Mouse (Mus musculus) heart, embryonic 15.5 days (tissue): ENCODE measurements at regions not wholly inside any gene's neighbourhood (a gene's known extent, or its start where the extent isn't known, plus 50 kb on each side); places are given as distances from the start of the nearest gene placed in this dataset.

ENCODE experiments used
- ATAC-seq: fragments of 200-750 bp; cut with Nextera tagmentation; replicated peaks from 2 replicates; pipeline ENCODE4 v1.8.0; 2017; ENCODE audit warnings: low read depth, moderate TSS enrichment; ENCODE audit not compliant: insufficient number of reproducible peaks, insufficient read depth, low FRiP score
- H3K27ac ChIP-seq: fragments of 300-500 bp; sonication (generic); 2 replicates; pipeline ENCODE4 v1.5.1; 2015; ENCODE audit warnings: mild to moderate bottlenecking, inconsistent platforms
- H3K27me3 ChIP-seq: fragments of 300-500 bp; sonication (generic); 2 replicates; pipeline ENCODE4 v1.6.1; 2015; ENCODE audit warnings: inconsistent platforms
- H3K36me3 ChIP-seq: fragments of 300-500 bp; sonication (generic); 2 replicates; pipeline ENCODE4 v1.6.1; 2015; ENCODE audit warnings: mild to moderate bottlenecking, inconsistent platforms
- H3K4me1 ChIP-seq: fragments of 300-500 bp; sonication (generic); replicated peaks from 2 replicates; pipeline ENCODE4 v1.6.1; 2015; ENCODE audit warnings: inconsistent platforms
- H3K4me2 ChIP-seq: fragments of 300-500 bp; sonication (generic); 2 replicates; pipeline ENCODE4 v1.6.1; 2015; ENCODE audit warnings: inconsistent platforms, mild to moderate bottlenecking, moderate library complexity
- H3K4me3 ChIP-seq: fragments of 300-500 bp; sonication (generic); 2 replicates; pipeline ENCODE4 v1.5.1; 2015; ENCODE audit warnings: mild to moderate bottlenecking, inconsistent platforms
- H3K9ac ChIP-seq: fragments of 300-500 bp; sonication (generic); 2 replicates; pipeline ENCODE4 v1.6.1; 2015; ENCODE audit warnings: mild to moderate bottlenecking, inconsistent platforms
- H3K9me3 ChIP-seq: fragments of 300-500 bp; sonication (generic); replicated peaks from 2 replicates; pipeline ENCODE4 v1.6.1; 2016; ENCODE audit warnings: inconsistent platforms
- WGBS: fragments of 180-500 bp; shearing (Covaris S2); methylation state at CpG from one replicate; pipeline ENCODE4 v1.1.7; 2015; ENCODE audit warnings: mixed read lengths; 5-methylcytosine and 5-hydroxymethylcytosine counted together

GRCm38 (mm10) chr3:15212357-15212756 is 119.7 kb downstream of the Gm9733 start:
- Histone ChIP-seq H3K4me3 (no peak overlapping the region), H3K9ac (no peak overlapping the region), H3K4me2 (no peak overlapping the region), H3K9me3 (no peaks in the 10 kb centered on the region), H3K4me1 (no peaks in the 10 kb centered on the region), H3K36me3 (no peaks in the 10 kb centered on the region), H3K27ac (no peak overlapping the region), H3K27me3 (no peaks in the 10 kb centered on the region)
- no peak for ATAC-seq
- WGBS, result 83% methylated on average over 3 of the region's 3 CpGs

DNA sequence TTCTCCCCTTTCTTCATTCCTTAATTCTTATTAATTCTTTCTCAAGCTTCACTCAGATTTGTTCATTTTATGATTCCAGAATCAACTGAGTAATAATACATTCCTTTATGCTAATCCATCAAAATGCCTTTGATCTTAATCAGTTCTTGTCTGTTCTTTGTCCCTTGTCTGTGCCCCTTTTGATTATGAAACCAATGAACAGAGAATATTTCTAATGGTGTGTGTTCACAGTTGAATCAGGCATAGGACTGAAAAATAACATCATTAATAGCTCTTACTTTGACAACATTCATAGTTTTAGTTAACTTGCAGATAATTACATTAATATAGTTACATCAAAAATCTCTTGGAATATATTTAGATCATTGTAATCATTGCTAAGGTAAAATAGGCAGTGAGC is 114.5 kb downstream of the Gm9733 start:
- Histone ChIP-seq H3K4me3 (no peak overlapping the region), H3K27me3 (no peaks in the 10 kb centered on the region), H3K9ac (no peak overlapping the region), H3K9me3 (no peaks in the 10 kb centered on the region), H3K36me3 (no peaks in the 10 kb centered on the region), H3K27ac (no peak overlapping the region), H3K4me2 (no peak overlapping the region), H3K4me1 (no peaks in the 10 kb centered on the region)
- ATAC-seq, result no peak

- no peak overlapping the region for H3K4me3 ChIP-seq
- no peaks in the 10 kb centered on the region for H3K9me3 ChIP-seq
- no peaks in the 10 kb centered on the region for H3K36me3 ChIP-seq
- H3K9ac ChIP-seq, result no peak overlapping the region
- no peaks in the 10 kb centered on the region for H3K27me3 ChIP-seq
- no peak for ATAC-seq
- H3K4me1 ChIP-seq, result no peaks in the 10 kb centered on the region
- no peak overlapping the region for H3K27ac ChIP-seq
- WGBS, result 67% methylated on average over 2 of the region's 2 CpGs
- no peak overlapping the region for H3K4me2 ChIP-seq
Observed at GRCm38 (mm10) chr3:15219275-15219674, 112.8 kb downstream of the Gm9733 start.

- Histone ChIP-seq H3K27ac (no peak overlapping the region), H3K36me3 (no peaks in the 10 kb centered on the region), H3K4me1 (no peaks in the 10 kb centered on the region), H3K4me2 (no peak overlapping the region), H3K27me3 (no peaks in the 10 kb centered on the region), H3K9ac (no peak overlapping the region), H3K4me3 (no peak overlapping the region), H3K9me3 (no peaks in the 10 kb centered on the region)
- 82% methylated on average over 6 of the region's 6 CpGs for WGBS
- ATAC-seq, result no peak
Observed at GRCm38 (mm10) chr3:15223266-15223665, 108.8 kb downstream of the Gm9733 start.

- no peak for ATAC-seq
- no peaks in the 10 kb centered on the region for H3K9me3 ChIP-seq
- H3K4me2 ChIP-seq, result no peak overlapping the region
- no peaks in the 10 kb centered on the region for H3K36me3 ChIP-seq
- no peak overlapping the region for H3K4me3 ChIP-seq
- WGBS, result 27% methylated on average over 1 of the region's 1 CpGs
- H3K27ac ChIP-seq, result no peak overlapping the region
- no peaks in the 10 kb centered on the region for H3K4me1 ChIP-seq
- H3K9ac ChIP-seq, result no peak overlapping the region
- no peaks in the 10 kb centered on the region for H3K27me3 ChIP-seq
Observed at GRCm38 (mm10) chr3:15224452-15224851, 107.7 kb downstream of the Gm9733 start.

DNA sequence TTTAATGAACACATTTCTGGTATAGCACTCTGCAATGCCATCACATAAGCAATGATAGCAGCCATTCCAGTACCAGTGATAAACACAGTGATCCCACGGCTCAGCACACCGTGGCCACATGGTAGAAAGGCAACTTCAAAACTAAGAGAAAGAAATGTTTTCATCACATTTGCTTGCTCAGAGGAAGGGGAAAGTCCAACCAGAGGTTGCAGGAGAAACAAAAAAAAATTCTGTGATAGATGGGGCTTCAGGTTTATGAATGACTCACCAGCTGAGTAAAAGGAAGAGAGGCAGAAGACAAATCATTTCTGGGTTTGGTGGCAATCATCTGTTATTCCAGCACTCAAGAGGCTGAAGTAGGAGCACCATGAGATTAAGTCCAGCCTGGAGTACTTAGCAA is 103.5 kb downstream of the Gm9733 start:
- no peak for ATAC-seq

DNA sequence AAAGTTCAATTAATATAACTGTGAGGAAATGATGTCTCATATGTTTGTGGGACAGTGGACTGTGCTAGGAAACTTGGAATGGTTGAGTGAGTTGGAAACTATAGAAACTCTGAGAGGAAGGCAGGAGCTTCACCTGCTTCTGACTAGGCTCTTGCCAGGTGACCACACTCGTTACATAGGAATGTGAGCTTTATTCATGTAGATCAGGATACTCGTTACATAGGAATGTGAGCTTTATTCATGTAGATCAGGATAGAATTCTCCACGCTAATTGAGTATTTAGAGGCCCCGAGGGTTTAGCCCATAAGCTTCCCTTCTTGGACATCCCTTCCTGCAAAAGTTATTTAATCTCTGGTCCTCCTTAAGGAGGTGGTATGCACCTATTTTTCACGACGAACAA is 101.9 kb downstream of the Gm9733 start:
- H3K4me2 ChIP-seq, result no peak overlapping the region
- H3K36me3 ChIP-seq, result no peaks in the 10 kb centered on the region
- no peaks in the 10 kb centered on the region for H3K27me3 ChIP-seq
- H3K4me3 ChIP-seq, result no peak overlapping the region
- 73% methylated on average over 6 of the region's 6 CpGs for WGBS
- H3K4me1 ChIP-seq, result no peaks in the 10 kb centered on the region
- H3K27ac ChIP-seq, result no peak overlapping the region
- no peak for ATAC-seq
- no peak overlapping the region for H3K9ac ChIP-seq
- no peaks in the 10 kb centered on the region for H3K9me3 ChIP-seq

More for the DNA sequence above, 103.5 kb downstream of the Gm9733 start:
- no peak overlapping the region for H3K4me3 ChIP-seq
- 73% methylated on average over 2 of the region's 2 CpGs for WGBS
- no peak overlapping the region for H3K27ac ChIP-seq
- H3K4me2 ChIP-seq, result no peak overlapping the region
- H3K9me3 ChIP-seq, result no peaks in the 10 kb centered on the region
- no peaks in the 10 kb centered on the region for H3K4me1 ChIP-seq
- H3K36me3 ChIP-seq, result no peaks in the 10 kb centered on the region
- H3K9ac ChIP-seq, result no peak overlapping the region
- no peaks in the 10 kb centered on the region for H3K27me3 ChIP-seq

- no peak overlapping the region for H3K27ac ChIP-seq
- no peak overlapping the region for H3K9ac ChIP-seq
- no peak overlapping the region for H3K4me3 ChIP-seq
- no peak overlapping the region for H3K4me2 ChIP-seq
- ATAC-seq, result no peak
- no peaks in the 10 kb centered on the region for H3K36me3 ChIP-seq
- H3K4me1 ChIP-seq, result no peaks in the 10 kb centered on the region
- no peaks in the 10 kb centered on the region for H3K27me3 ChIP-seq
- 44% methylated on average over 3 of the region's 3 CpGs for WGBS
- H3K9me3 ChIP-seq, result no peaks in the 10 kb centered on the region
Observed at GRCm38 (mm10) chr3:15231433-15231832, 100.7 kb downstream of the Gm9733 start.

DNA sequence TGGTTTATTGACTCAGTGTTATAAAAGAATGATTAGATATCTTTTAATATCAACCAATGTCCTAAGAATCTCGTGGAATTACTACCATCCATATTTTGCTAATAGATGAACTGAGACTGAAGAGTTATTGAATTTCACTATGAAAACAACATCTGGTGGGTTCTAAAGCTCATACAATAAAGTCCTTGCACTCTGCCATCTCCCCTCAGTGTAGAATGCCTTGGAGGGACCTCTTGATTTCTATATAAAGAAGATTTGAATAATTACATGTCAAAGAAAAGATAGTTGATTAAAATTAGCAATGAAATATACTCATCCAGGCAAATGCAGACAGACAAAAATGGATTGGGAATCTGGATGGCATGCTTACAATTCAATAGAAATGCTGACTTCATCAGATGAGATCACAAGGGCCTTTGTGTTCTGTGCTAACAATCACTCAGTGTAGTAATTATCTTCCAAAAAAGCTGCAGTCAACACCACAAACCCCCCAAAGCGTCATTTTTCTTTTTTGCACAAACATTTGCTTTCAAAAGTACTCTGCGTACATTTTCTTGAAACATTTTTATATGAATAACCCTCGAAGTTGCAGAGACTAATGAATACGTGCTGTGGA is 94.2 kb downstream of the Gm9733 start:
- no peak for ATAC-seq
- 66% methylated on average over 5 of the region's 5 CpGs for WGBS
- no peak overlapping the region for H3K4me2 ChIP-seq
- H3K4me1 ChIP-seq, result no peaks in the 10 kb centered on the region
- H3K9me3 ChIP-seq, result no peaks in the 10 kb centered on the region
- H3K4me3 ChIP-seq, result no peak overlapping the region
- no peaks in the 10 kb centered on the region for H3K36me3 ChIP-seq
- no peaks in the 10 kb centered on the region for H3K27me3 ChIP-seq
- H3K27ac ChIP-seq, result no peak overlapping the region
- H3K9ac ChIP-seq, result no peak overlapping the region

DNA sequence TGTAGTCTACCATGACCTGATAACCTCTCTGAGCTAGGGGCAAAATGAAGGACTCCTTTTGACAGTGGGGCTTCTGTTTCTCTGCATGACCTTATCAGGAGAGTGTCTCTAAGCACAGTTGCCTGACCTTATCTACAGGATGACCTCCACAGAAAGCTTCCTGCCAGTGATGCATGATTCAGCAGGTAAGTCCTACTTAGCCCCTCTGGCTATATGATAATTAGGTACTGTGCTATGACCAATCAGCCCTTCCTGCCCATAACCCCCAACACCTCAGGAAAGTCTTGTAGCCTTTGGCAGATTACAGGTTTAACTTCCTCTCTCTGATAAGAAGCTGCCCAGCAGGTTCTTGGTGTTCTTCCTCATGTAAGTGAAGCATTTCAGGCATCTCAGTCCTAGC is 89.7 kb downstream of the Gm9733 start:
- no peaks in the 10 kb centered on the region for H3K36me3 ChIP-seq
- no peak for ATAC-seq
- H3K4me2 ChIP-seq, result no peak overlapping the region
- H3K9ac ChIP-seq, result no peak overlapping the region
- H3K4me1 ChIP-seq, result no peaks in the 10 kb centered on the region
- H3K27ac ChIP-seq, result no peak overlapping the region
- no peaks in the 10 kb centered on the region for H3K9me3 ChIP-seq
- H3K27me3 ChIP-seq, result no peaks in the 10 kb centered on the region
- H3K4me3 ChIP-seq, result no peak overlapping the region

- H3K9me3 ChIP-seq, result no peaks in the 10 kb centered on the region
- H3K4me2 ChIP-seq, result no peak overlapping the region
- H3K4me1 ChIP-seq, result no peaks in the 10 kb centered on the region
- H3K4me3 ChIP-seq, result no peak overlapping the region
- 62% methylated on average over 5 of the region's 5 CpGs for WGBS
- ATAC-seq, result no peak
- no peaks in the 10 kb centered on the region for H3K36me3 ChIP-seq
- no peaks in the 10 kb centered on the region for H3K27me3 ChIP-seq
- H3K9ac ChIP-seq, result no peak overlapping the region
- no peak overlapping the region for H3K27ac ChIP-seq
Observed at GRCm38 (mm10) chr3:15243584-15243983, 88.5 kb downstream of the Gm9733 start.

DNA sequence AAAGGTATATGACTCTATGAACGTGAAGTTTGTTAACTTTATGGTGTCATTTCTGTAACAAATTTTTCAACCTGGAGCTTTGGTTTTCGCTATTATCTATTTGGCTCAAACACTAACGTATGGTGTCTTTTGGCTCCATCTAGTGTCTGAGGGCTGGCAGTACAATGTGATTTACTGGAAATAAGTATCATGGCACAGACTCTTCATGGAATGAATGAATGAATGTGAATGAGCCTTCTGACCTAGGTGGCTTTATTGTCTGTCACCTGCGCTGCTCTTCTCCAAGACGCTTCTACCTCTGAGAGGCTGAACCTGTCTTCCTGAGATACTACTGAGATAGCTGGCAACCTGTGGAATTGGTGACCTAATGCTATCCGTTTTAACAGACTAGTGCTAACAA is 87.1 kb downstream of the Gm9733 start:
- H3K27ac ChIP-seq, result no peak overlapping the region
- H3K9me3 ChIP-seq, result no peaks in the 10 kb centered on the region
- no peak overlapping the region for H3K4me2 ChIP-seq
- no peak overlapping the region for H3K4me3 ChIP-seq
- no peak for ATAC-seq
- H3K27me3 ChIP-seq, result no peaks in the 10 kb centered on the region
- 20% methylated on average over 6 of the region's 6 CpGs for WGBS
- H3K36me3 ChIP-seq, result no peaks in the 10 kb centered on the region
- H3K4me1 ChIP-seq, result no peaks in the 10 kb centered on the region
- H3K9ac ChIP-seq, result no peak overlapping the region
